Mouse (Mus musculus) heart, adult 2 months (tissue): ENCODE measurements around the gene Crot. TPM values are rescaled to one million over a fixed set of nuclear protein-coding genes. Genes with fewer than 3 reads are reported as not detected.

Experiments
- DNase-seq, 2 experiments: peaks; one replicate each; pipeline ENCODE4 v3.0.0; 2021
- H3K27ac ChIP-seq: fragments of 200-600 bp; 2 replicates; pipeline ENCODE4 v1.8.1; 2022
- H3K27me3 ChIP-seq: fragments of 200-500 bp; 2 replicates; pipeline ENCODE4 v1.6.1; 2012; ENCODE audit warnings: mild to moderate bottlenecking, low read length, inconsistent platforms, mixed read lengths; ENCODE audit not compliant: control insufficient read depth, insufficient read depth
- H3K36me3 ChIP-seq: fragments of 200-500 bp; 2 replicates; pipeline ENCODE4 v1.6.1; 2012; ENCODE audit warnings: low read length, inconsistent platforms; ENCODE audit not compliant: control insufficient read depth, insufficient read depth
- H3K4me1 ChIP-seq: fragments of 200-500 bp; 2 replicates; pipeline ENCODE4 v1.6.1; 2011; ENCODE audit warnings: low read length; ENCODE audit not compliant: control insufficient read depth, insufficient read depth
- H3K4me3 ChIP-seq: fragments of 200-600 bp; 2 replicates; pipeline ENCODE4 v1.8.1; 2022
- H3K79me2 ChIP-seq: fragments of 200-500 bp; replicated peaks from 2 replicates; pipeline ENCODE4 v1.6.1; 2012; ENCODE audit warnings: mild to moderate bottlenecking, inconsistent platforms, low read length, moderate library complexity, mixed read lengths; ENCODE audit not compliant: control insufficient read depth, insufficient read depth
- H3K9ac ChIP-seq: fragments of 200-500 bp; 2 replicates; pipeline ENCODE4 v1.6.1; 2012; ENCODE audit warnings: low read depth, mild to moderate bottlenecking, control low read depth, inconsistent platforms, low read length, mixed read lengths
- CTCF ChIP-seq: fragments of 200-600 bp; IDR thresholded peaks from 2 replicates; pipeline ENCODE4 v1.8.1; 2022; ENCODE audit warnings: antibody characterized with exemption, mild to moderate bottlenecking, moderate library complexity
- EP300 ChIP-seq: fragments of 200-500 bp; IDR thresholded peaks from 2 replicates; pipeline ENCODE4 v1.6.1; 2011; ENCODE audit warnings: low read depth, low read length, control low read depth; ENCODE audit not compliant: insufficient read depth
- POLR2A ChIP-seq: fragments of 200-500 bp; IDR thresholded peaks from 2 replicates; pipeline ENCODE4 v1.6.1; 2011; ENCODE audit warnings: mild to moderate bottlenecking, low read depth, low read length, control low read depth; ENCODE audit not compliant: insufficient read depth
- WGBS: fragments of 180-500 bp; shearing (Covaris S2); methylation state at CpG from one replicate; pipeline ENCODE4 v1.1.7; 2018; 5-methylcytosine and 5-hydroxymethylcytosine counted together
- intact Hi-C: fragments of 180-260 bp; cut with DNase I; formaldehyde crosslinking; loops from one replicate; pipeline ENCODE4 v1.15.1; 2025
- polyA plus RNA-seq: library from polyadenylated mRNA; depleted of rRNA; stranded (reverse); fragments of >200 nt; gene quantifications from 2 replicates; pipeline ENCODE4 v1.2.3, GENCODE M21; 2012
- total RNA-seq, 2 experiments: library from RNA; stranded (reverse); gene quantifications; 2 replicates each; pipeline ENCODE4 v1.2.3; 2021

The Crot gene
- total and polyA plus RNA-seq, 3 experiments, result 8.6 to 21.6 (median 18.8) TPM

DNA sequence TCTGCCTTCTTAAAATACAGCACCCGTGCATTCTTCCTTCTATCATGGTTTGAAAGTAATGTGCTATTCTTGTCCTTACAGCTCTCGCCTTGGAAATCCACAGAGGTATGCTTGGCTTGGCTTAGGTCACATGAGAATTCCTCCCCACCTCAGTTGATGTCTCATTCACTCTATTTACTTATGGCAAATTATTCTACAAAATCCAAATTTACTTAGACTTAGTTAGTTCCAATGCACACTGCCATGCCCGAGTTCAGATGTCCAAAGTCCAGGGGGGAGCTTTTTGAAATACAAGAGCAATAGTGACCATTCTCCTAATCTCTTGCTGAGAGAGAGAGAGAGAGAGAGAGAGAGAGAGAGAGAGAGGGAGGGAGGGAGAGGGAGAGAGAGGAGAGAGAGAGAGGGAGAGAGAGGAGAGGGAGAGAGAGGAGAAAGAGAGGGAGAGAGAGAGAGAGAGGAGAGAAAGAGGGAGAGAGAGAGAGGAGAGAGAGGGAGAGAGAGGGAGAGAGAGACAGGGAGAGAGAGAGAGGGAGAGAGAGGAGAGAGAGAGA is 43.6 kb upstream of the Crot start:
- intact Hi-C loops, result loop anchor here (10.0 kb wide), 1 partner anchor 556 kb away; no protein-coding TSS in a partner anchor
- 62% methylated on average over 3 of the region's 3 CpGs for WGBS
- Histone ChIP-seq H3K79me2 (no peaks in the 10 kb centered on the region), H3K36me3 (no peaks in the 10 kb centered on the region), H3K4me3 (no peak overlapping the region), H3K9ac (no peak overlapping the region), H3K4me1 (no peaks in the 10 kb centered on the region), H3K27me3 (no peaks in the 10 kb centered on the region), H3K27ac (no peak overlapping the region)
- DNase-seq, result no peak
- no peak for TF ChIP-seq CTCF

DNA sequence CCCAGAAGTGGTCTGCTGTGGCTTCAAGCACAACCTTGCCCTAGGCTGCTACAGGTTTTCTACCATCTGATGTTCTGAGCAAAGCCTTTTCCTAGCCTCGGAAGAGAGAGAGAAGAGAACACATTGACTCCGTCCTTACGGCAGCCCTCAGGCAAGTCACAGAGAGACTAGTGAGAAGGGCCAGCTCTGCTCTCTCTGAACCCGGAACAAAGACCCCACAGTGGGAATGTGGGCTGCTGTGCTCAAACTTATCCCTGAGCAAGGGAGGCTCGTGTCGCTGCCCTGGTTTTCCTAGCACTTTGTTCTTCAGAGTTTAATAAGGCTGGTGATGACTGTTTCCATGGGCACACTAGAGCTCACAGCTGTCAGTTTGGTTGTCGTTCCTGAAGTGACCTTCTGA is 42.9 kb upstream of the Crot start:
- no peak for DNase-seq
- TF ChIP-seq POLR2A (no peak), EP300 (no peak), CTCF (no peak)
- H3K4me1 ChIP-seq, result no peaks in the 10 kb centered on the region
- no peaks in the 10 kb centered on the region for H3K27me3 ChIP-seq
- H3K4me3 ChIP-seq, result no peak overlapping the region
- no peaks in the 10 kb centered on the region for H3K79me2 ChIP-seq
- H3K27ac ChIP-seq, result no peak overlapping the region
- WGBS, result 75% methylated on average over 7 of the region's 7 CpGs
- H3K9ac ChIP-seq, result no peak overlapping the region
- intact Hi-C loops, result loop anchor here (10.0 kb wide), 1 partner anchor 555 kb away; no protein-coding TSS in a partner anchor
- no peaks in the 10 kb centered on the region for H3K36me3 ChIP-seq

DNA sequence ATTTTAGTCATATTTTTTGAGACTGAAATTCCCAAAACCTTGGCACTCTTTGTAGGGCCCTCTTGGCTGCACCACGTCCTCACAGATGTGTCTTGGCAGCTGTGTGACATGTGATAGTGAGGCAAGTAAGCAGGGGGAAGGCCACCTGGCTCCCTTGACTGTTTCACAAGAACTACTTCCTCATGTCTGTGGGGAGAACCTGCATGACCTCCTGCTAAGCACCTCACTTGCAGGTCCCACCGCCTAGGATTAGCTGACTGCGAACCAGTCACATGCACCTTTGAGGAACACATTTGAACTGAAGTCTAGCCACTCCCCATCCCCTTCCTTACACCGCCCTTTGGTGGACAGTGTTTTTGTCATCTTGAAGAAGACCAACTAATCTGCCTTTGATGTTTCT is 40.2 kb upstream of the Crot start:
- Histone ChIP-seq H3K79me2 (no peaks in the 10 kb centered on the region), H3K27ac (no peak overlapping the region), H3K9ac (no peak overlapping the region), H3K4me1 (no peaks in the 10 kb centered on the region), H3K27me3 (no peaks in the 10 kb centered on the region), H3K36me3 (no peaks in the 10 kb centered on the region), H3K4me3 (no peak overlapping the region)
- 62% methylated on average over 4 of the region's 4 CpGs for WGBS
- no peak for DNase-seq
- TF ChIP-seq CTCF (no peak), POLR2A (no peak), EP300 (no peak)
- intact Hi-C loops, result no loop called here

DNA sequence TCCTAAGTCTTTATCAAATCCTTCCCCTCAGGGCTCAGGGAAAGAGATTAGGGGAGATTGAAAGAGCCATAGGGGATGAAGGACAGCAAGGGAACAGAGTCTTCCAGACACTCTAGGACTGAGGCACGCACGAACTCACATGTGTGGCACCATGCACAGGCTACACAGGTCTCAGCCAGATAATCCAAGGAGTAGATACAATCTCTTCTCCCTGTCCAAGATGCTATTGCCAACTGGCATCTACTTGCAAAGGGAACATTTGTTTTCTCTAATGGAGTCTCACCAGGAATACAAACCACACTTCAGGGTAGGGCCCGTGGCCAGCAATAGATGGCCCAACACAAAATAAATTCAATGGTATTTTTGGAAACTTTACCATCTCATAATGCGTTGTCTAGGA is 38.3 kb upstream of the Crot start:
- H3K36me3 ChIP-seq, result no peaks in the 10 kb centered on the region
- no peak overlapping the region for H3K4me3 ChIP-seq
- 87% methylated on average over 4 of the region's 4 CpGs for WGBS
- no peak for DNase-seq
- H3K79me2 ChIP-seq, result no peaks in the 10 kb centered on the region
- H3K27ac ChIP-seq, result no peak overlapping the region
- H3K27me3 ChIP-seq, result no peaks in the 10 kb centered on the region
- no peak overlapping the region for H3K9ac ChIP-seq
- no peak for TF ChIP-seq POLR2A
- no peak for TF ChIP-seq EP300
- TF ChIP-seq CTCF, result no peak
- intact Hi-C loops, result no loop called here
- H3K4me1 ChIP-seq, result no peaks in the 10 kb centered on the region

DNA sequence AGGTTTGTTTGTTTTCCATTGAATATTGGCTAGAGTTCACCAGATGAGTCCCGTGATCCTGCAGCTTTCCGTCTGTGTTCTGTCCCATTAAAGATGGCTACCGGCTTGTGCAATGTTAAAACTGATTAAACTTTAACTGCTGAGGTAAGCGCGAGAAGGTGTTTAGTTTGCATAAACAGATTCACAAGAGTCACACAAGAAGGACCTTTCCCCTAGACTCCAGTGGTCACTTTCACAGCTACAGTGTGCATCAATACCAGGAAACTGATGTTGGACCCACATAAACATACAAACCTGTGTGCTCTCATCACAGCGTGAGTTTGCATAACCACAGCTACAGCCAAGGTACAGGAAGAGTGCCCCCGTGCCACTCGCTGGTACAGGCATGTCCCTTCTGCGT is 37.4 kb upstream of the Crot start:
- Histone ChIP-seq H3K4me1 (no peaks in the 10 kb centered on the region), H3K4me3 (no peak overlapping the region), H3K36me3 (no peaks in the 10 kb centered on the region), H3K9ac (no peak overlapping the region), H3K27me3 (no peaks in the 10 kb centered on the region), H3K79me2 (no peaks in the 10 kb centered on the region), H3K27ac (no peak overlapping the region)
- TF ChIP-seq CTCF (no peak), EP300 (no peak)
- DNase-seq, result no peak
- WGBS, result 88% methylated on average over 9 of the region's 9 CpGs
- intact Hi-C loops, result no loop called here

DNA sequence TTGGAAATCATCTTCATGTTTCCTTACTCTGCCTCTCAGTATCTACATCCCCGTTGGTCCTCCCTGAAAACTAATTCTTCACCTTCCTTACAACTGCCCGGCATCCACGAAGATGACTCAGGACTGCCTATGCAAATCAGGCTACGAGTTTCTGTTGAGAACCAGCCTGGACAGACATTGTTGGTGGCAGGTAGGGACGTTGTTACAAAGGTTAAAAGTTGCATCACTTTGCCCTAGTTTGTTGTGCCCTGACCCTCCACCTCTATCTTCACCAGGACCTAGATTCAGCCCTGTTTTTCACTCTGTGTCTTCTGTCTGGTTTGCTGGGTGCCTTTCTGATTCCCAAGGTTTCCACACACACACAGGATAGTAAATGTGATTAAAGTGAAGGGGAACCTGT is 36.7 kb upstream of the Crot start:
- no peaks in the 10 kb centered on the region for H3K36me3 ChIP-seq
- no peaks in the 10 kb centered on the region for H3K79me2 ChIP-seq
- TF ChIP-seq POLR2A (no peak), CTCF (no peak), EP300 (no peak)
- no peaks in the 10 kb centered on the region for H3K4me1 ChIP-seq
- no peak overlapping the region for H3K27ac ChIP-seq
- intact Hi-C loops, result no loop called here
- DNase-seq, result no peak
- H3K27me3 ChIP-seq, result no peaks in the 10 kb centered on the region
- 82% methylated on average over 5 of the region's 5 CpGs for WGBS
- H3K9ac ChIP-seq, result no peak overlapping the region
- no peak overlapping the region for H3K4me3 ChIP-seq

DNA sequence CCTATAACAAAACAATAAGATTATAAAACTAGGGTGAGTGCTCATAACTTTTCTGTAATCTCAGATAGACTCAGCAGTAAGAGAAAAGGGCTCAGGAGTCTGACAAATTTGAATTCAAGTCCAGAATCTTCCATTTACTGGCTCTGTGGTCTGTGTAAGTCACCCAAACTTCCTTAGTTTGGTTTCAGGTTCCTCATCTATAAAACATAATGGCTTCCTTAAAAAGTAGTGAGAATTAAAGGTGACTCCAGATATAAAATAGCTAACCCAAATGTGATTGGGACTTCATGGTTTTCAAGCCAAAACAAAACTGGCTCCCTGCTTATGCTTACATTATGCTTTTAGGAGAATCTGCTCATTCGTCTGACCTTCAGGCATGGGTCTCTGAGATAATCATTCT is 35.5 kb upstream of the Crot start:
- intact Hi-C loops, result no loop called here
- H3K4me1 ChIP-seq, result peaks cover 2% of the 10 kb centered on the region
- H3K79me2 ChIP-seq, result no peaks in the 10 kb centered on the region
- no peaks in the 10 kb centered on the region for H3K36me3 ChIP-seq
- no peak for DNase-seq
- H3K9ac ChIP-seq, result no peak overlapping the region
- no peaks in the 10 kb centered on the region for H3K27me3 ChIP-seq
- H3K27ac ChIP-seq, result no peak overlapping the region
- no peak overlapping the region for H3K4me3 ChIP-seq
- WGBS, result 93% methylated on average over 1 of the region's 1 CpGs
- TF ChIP-seq POLR2A (no peak), CTCF (no peak), EP300 (no peak)
